Mouse (Mus musculus) lung, embryonic 15.5 days (tissue): ENCODE measurements around the gene Dlg1. TPM values are rescaled to one million over a fixed set of nuclear protein-coding genes. Genes with fewer than 3 reads are reported as not detected.

Source experiments
- ATAC-seq: fragments of 200-750 bp; cut with Nextera tagmentation; 2 replicates; pipeline ENCODE4 v1.8.0; 2017; ENCODE audit warnings: moderate number of reproducible peaks, borderline replicate concordance; ENCODE audit not compliant: low FRiP score, low TSS enrichment; ENCODE audit errors: extremely low read depth
- H3K27ac ChIP-seq: fragments of 300-500 bp; sonication (generic); 2 replicates; pipeline ENCODE4 v1.5.1; 2015; ENCODE audit warnings: moderate library complexity, mild to moderate bottlenecking, inconsistent platforms
- H3K27me3 ChIP-seq: fragments of 300-500 bp; sonication (generic); 2 replicates; pipeline ENCODE4 v1.6.1; 2015; ENCODE audit warnings: inconsistent platforms
- H3K36me3 ChIP-seq: fragments of 300-500 bp; sonication (generic); 2 replicates; pipeline ENCODE4 v1.6.1; 2015; ENCODE audit warnings: inconsistent platforms
- H3K4me1 ChIP-seq: fragments of 300-500 bp; sonication (generic); 2 replicates; pipeline ENCODE4 v1.6.1; 2015; ENCODE audit warnings: inconsistent platforms
- H3K4me2 ChIP-seq: fragments of 300-500 bp; sonication (generic); 2 replicates; pipeline ENCODE4 v1.6.1; 2015; ENCODE audit warnings: inconsistent platforms, mild to moderate bottlenecking, moderate library complexity
- H3K4me3 ChIP-seq: fragments of 300-500 bp; sonication (generic); 2 replicates; pipeline ENCODE4 v1.5.1; 2015; ENCODE audit warnings: mild to moderate bottlenecking, inconsistent platforms
- H3K9ac ChIP-seq: fragments of 300-500 bp; sonication (generic); 2 replicates; pipeline ENCODE4 v1.6.1; 2015; ENCODE audit warnings: inconsistent platforms
- H3K9me3 ChIP-seq: fragments of 300-500 bp; sonication (generic); 2 replicates; pipeline ENCODE4 v1.6.1; 2016; ENCODE audit warnings: inconsistent platforms
- WGBS: fragments of 180-500 bp; shearing (Covaris S2); methylation state at CpG from one replicate; pipeline ENCODE4 v1.1.7; 2015; 5-methylcytosine and 5-hydroxymethylcytosine counted together
- polyA plus RNA-seq: library from polyadenylated mRNA; unstranded; fragments of >200 nt; fragmentation: Nextera tagmentation; extraction: Ambion mirVana; gene quantifications from 2 replicates; pipeline ENCODE4 v1.2.1, GENCODE M21; 2015

Dlg1 gene
- polyA plus RNA-seq, 1 experiment from 2014 or later: 23.0 TPM

GRCm38 (mm10) chr16:31658539-31659334 lies 4.5 kb upstream of the Dlg1 start:
- Histone ChIP-seq H3K9me3 (no peaks in the 10 kb centered on the region), H3K4me2 (no peak overlapping the region), H3K27ac (no peak overlapping the region), H3K36me3 (no peaks in the 10 kb centered on the region), H3K4me1 (peaks cover 4% of the 10 kb centered on the region), H3K9ac (no peak overlapping the region), H3K4me3 (no peak overlapping the region), H3K27me3 (no peaks in the 10 kb centered on the region)
- 39% methylated on average over 6 of the region's 6 CpGs for WGBS
- no peak for ATAC-seq

- H3K36me3 ChIP-seq: no peaks in the 10 kb centered on the region
- WGBS: 50% methylated on average over 5 of the region's 5 CpGs
- peaks cover 4% of the 10 kb centered on the region for H3K4me1 ChIP-seq
- no peaks in the 10 kb centered on the region for H3K27me3 ChIP-seq
- H3K4me3 ChIP-seq: no peak overlapping the region
- H3K9me3 ChIP-seq: no peaks in the 10 kb centered on the region
- ATAC-seq: no peak
- H3K27ac ChIP-seq: no peak overlapping the region
- no peak overlapping the region for H3K9ac ChIP-seq
- H3K4me2 ChIP-seq: no peak overlapping the region
Observed at GRCm38 (mm10) chr16:31659453-31659852, 3.8 kb upstream of the Dlg1 start.

- Histone ChIP-seq H3K27ac (peak overlapping the region; percentile 97), H3K27me3 (no peaks in the 10 kb centered on the region), H3K4me2 (peak overlapping the region; percentile 71), H3K9ac (peak overlapping the region; percentile 86), H3K4me1 (peaks cover 25% of the 10 kb centered on the region), H3K9me3 (no peaks in the 10 kb centered on the region), H3K4me3 (peak overlapping the region; percentile 98), H3K36me3 (peaks cover 13% of the 10 kb centered on the region)
- peak; percentile 27 for ATAC-seq
- WGBS: 11% methylated on average over 22 of the region's 22 CpGs
Observed at GRCm38 (mm10) chr16:31662556-31663378, 476 bp upstream of the Dlg1 start.

GRCm38 (mm10) chr16:31664287-31664597 lies 999 bp downstream of the Dlg1 start:
- under 1% methylated on average over 36 of the region's 36 CpGs for WGBS
- ATAC-seq: peak; percentile 77

GRCm38 (mm10) chr16:31672202-31672601 lies 9.0 kb downstream of the Dlg1 start:
- Histone ChIP-seq H3K27ac (no peak overlapping the region), H3K9ac (no peak overlapping the region), H3K36me3 (peaks cover 7% of the 10 kb centered on the region; the same call in 1 of the 2 replicates), H3K4me3 (no peak overlapping the region), H3K9me3 (no peaks in the 10 kb centered on the region), H3K4me1 (no peaks in the 10 kb centered on the region), H3K27me3 (no peaks in the 10 kb centered on the region), H3K4me2 (no peak overlapping the region)
- no peak for ATAC-seq
- 81% methylated on average over 1 of the region's 1 CpGs for WGBS

More at GRCm38 (mm10) chr16:31664287-31664597, 999 bp downstream of the Dlg1 start:
- Histone ChIP-seq H3K9ac (peak overlapping the region; percentile 86), H3K4me1 (peaks cover 25% of the 10 kb centered on the region), H3K27ac (peak overlapping the region; percentile 97), H3K36me3 (peaks cover 13% of the 10 kb centered on the region), H3K9me3 (no peaks in the 10 kb centered on the region), H3K4me3 (peak overlapping the region; percentile 98), H3K4me2 (peak overlapping the region; percentile 71), H3K27me3 (no peaks in the 10 kb centered on the region)

DNA sequence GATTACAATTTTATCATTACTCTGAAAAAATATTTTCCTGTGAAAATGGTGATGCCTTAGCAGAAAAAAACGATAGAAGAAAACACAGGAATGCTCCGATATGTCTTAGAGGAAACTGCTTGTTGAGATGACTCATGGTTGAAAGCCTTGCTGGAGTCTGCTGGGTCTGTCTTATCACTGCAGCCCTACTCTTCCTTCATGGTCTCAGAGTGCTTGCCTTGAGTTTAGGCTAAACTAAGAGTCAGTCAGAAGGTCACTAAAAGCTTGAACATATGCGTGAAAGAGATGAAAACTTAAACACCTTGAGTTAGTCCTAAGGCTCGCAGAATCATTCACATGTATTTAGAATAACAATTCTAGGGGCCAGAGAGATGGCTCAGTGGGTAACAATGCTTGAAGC lies 14.2 kb downstream of the Dlg1 start:
- Histone ChIP-seq H3K27ac (no peak overlapping the region), H3K36me3 (0 out of 2 replicates have a peak, but pooled peaks cover 3% of the 10 kb centered on the region), H3K4me3 (no peak overlapping the region), H3K4me1 (no peaks in the 10 kb centered on the region), H3K9me3 (no peaks in the 10 kb centered on the region), H3K4me2 (no peak overlapping the region), H3K27me3 (no peaks in the 10 kb centered on the region), H3K9ac (no peak overlapping the region)
- no peak for ATAC-seq
- 85% methylated on average over 4 of the region's 4 CpGs for WGBS

GRCm38 (mm10) chr16:31682291-31682690 lies 19.0 kb downstream of the Dlg1 start:
- Histone ChIP-seq H3K27ac (no peak overlapping the region), H3K36me3 (peaks cover 8% of the 10 kb centered on the region; the same call in 1 of the 2 replicates), H3K4me1 (no peaks in the 10 kb centered on the region; the same call in 1 of the 2 replicates), H3K4me3 (no peak overlapping the region), H3K9ac (no peak overlapping the region), H3K4me2 (no peak overlapping the region), H3K27me3 (no peaks in the 10 kb centered on the region), H3K9me3 (no peaks in the 10 kb centered on the region)
- WGBS: 96% methylated on average over 6 of the region's 6 CpGs
- no peak for ATAC-seq

- no peak overlapping the region for H3K4me2 ChIP-seq
- peaks cover 8% of the 10 kb centered on the region; the same call in 1 of the 2 replicates for H3K36me3 ChIP-seq
- no peak overlapping the region for H3K9ac ChIP-seq
- WGBS: 63% methylated on average over 9 of the region's 9 CpGs
- no peaks in the 10 kb centered on the region for H3K9me3 ChIP-seq
- H3K4me1 ChIP-seq: no peaks in the 10 kb centered on the region; the same call in 1 of the 2 replicates
- H3K27ac ChIP-seq: no peak overlapping the region
- no peak for ATAC-seq
- H3K27me3 ChIP-seq: no peaks in the 10 kb centered on the region
- no peak overlapping the region for H3K4me3 ChIP-seq
Observed at GRCm38 (mm10) chr16:31683670-31684430, 20.6 kb downstream of the Dlg1 start.

GRCm38 (mm10) chr16:31684771-31685170 lies 21.5 kb downstream of the Dlg1 start:
- H3K36me3 ChIP-seq: peaks cover 8% of the 10 kb centered on the region; the same call in 1 of the 2 replicates
- ATAC-seq: no peak
- H3K27me3 ChIP-seq: no peaks in the 10 kb centered on the region
- H3K9me3 ChIP-seq: no peaks in the 10 kb centered on the region
- H3K27ac ChIP-seq: no peak overlapping the region
- H3K4me2 ChIP-seq: no peak overlapping the region
- 76% methylated on average over 4 of the region's 4 CpGs for WGBS
- H3K4me1 ChIP-seq: no peaks in the 10 kb centered on the region; the same call in 1 of the 2 replicates
- H3K4me3 ChIP-seq: no peak overlapping the region
- no peak overlapping the region for H3K9ac ChIP-seq

DNA sequence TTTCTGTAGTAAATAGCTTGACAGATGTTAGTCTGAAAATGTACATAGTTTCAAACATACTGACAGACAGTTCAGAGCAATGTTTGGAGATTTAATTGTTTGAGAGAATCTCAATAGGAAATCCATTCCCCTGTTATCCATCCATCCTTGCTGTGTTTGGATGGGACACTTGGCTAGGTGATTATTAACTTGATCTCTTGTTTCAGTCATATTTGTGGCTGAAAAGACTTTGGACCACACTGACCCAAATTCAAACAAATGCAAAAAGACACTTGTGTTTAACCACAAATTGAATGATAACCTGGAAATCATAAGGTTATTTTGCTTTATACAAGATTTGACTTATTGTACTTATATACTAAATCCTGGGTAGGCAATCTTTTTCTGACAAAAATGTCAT lies 24.5 kb downstream of the Dlg1 start:
- Histone ChIP-seq H3K9me3 (no peaks in the 10 kb centered on the region), H3K9ac (no peak overlapping the region), H3K27me3 (no peaks in the 10 kb centered on the region), H3K4me1 (no peaks in the 10 kb centered on the region; the same call in 1 of the 2 replicates), H3K4me2 (no peak overlapping the region), H3K27ac (no peak overlapping the region), H3K4me3 (no peak overlapping the region), H3K36me3 (peaks cover 8% of the 10 kb centered on the region; the same call in 1 of the 2 replicates)
- ATAC-seq: no peak

- Histone ChIP-seq H3K9ac (no peak overlapping the region; the same call in 1 of the 2 replicates), H3K4me1 (peaks cover 15% of the 10 kb centered on the region), H3K4me3 (peak overlapping the region; percentile 18; the same call in 1 of the 2 replicates), H3K27me3 (no peaks in the 10 kb centered on the region), H3K36me3 (no peaks in the 10 kb centered on the region), H3K9me3 (no peaks in the 10 kb centered on the region), H3K27ac (peak overlapping the region; percentile 35), H3K4me2 (peak overlapping the region; percentile 38)
- no peak for ATAC-seq
- WGBS: 29% methylated on average over 11 of the region's 11 CpGs
Observed at GRCm38 (mm10) chr16:31695286-31696020, 32.2 kb downstream of the Dlg1 start.
